Mouse (Mus musculus) liver, adult 2 months (tissue): ENCODE data around the gene Sdr42e1. TPM values are rescaled to one million over a fixed set of nuclear protein-coding genes. Genes with fewer than 3 reads are reported as not detected.

Source experiments
- DNase-seq: peaks from one replicate; pipeline ENCODE4 v3.0.0-alpha.2; 2011; ENCODE audit warnings: low read depth, low spot score; ENCODE audit errors: extremely low read depth
- H3K27ac ChIP-seq: fragments of 200-500 bp; replicated peaks from 2 replicates; pipeline ENCODE4 v1.5.1; 2012; ENCODE audit warnings: low read depth, mild to moderate bottlenecking, control low read depth, inconsistent platforms, low read length; ENCODE audit not compliant: insufficient read depth
- H3K27me3 ChIP-seq: fragments of 200-500 bp; 2 replicates; pipeline ENCODE4 v1.6.1; 2012; ENCODE audit warnings: mild to moderate bottlenecking, moderate library complexity, low read length, inconsistent platforms; ENCODE audit not compliant: control insufficient read depth, insufficient read depth
- H3K36me3 ChIP-seq: fragments of 200-500 bp; 2 replicates; pipeline ENCODE4 v1.6.1; 2012; ENCODE audit warnings: low read length, inconsistent platforms; ENCODE audit not compliant: control insufficient read depth, insufficient read depth
- H3K4me1 ChIP-seq: fragments of 200-500 bp; 2 replicates; pipeline ENCODE4 v1.6.1; 2011; ENCODE audit warnings: low read length; ENCODE audit not compliant: control insufficient read depth, insufficient read depth
- H3K4me3 ChIP-seq: fragments of 200-500 bp; 2 replicates; pipeline ENCODE4 v1.5.1; 2011; ENCODE audit warnings: low read depth, mild to moderate bottlenecking, control low read depth, low read length, moderate library complexity; ENCODE audit not compliant: insufficient read depth
- H3K79me2 ChIP-seq: fragments of 200-500 bp; 2 replicates; pipeline ENCODE4 v1.6.1; 2012; ENCODE audit warnings: inconsistent platforms, mild to moderate bottlenecking, low read length, moderate library complexity; ENCODE audit not compliant: control insufficient read depth, insufficient read depth
- H3K9ac ChIP-seq: fragments of 200-500 bp; 2 replicates; pipeline ENCODE4 v1.6.1; 2012; ENCODE audit warnings: low read depth, mild to moderate bottlenecking, control low read depth, inconsistent platforms, low read length
- CTCF ChIP-seq: fragments of 200-500 bp; IDR thresholded peaks from 2 replicates; pipeline ENCODE4 v1.5.1; 2011; ENCODE audit warnings: low read depth, low read length, control low read depth
- POLR2A ChIP-seq: fragments of 200-500 bp; IDR thresholded peaks from 2 replicates; pipeline ENCODE4 v1.6.1; 2011; ENCODE audit warnings: low read length, control low read depth; ENCODE audit not compliant: insufficient read depth; ENCODE audit errors: extremely low read depth
- WGBS: fragments of 180-500 bp; shearing (Covaris S2); methylation state at CpG from one replicate; pipeline ENCODE4 v1.1.7; 2018; 5-methylcytosine and 5-hydroxymethylcytosine counted together
- polyA plus RNA-seq: library from polyadenylated mRNA; depleted of rRNA; stranded (reverse); fragments of >200 nt; gene quantifications from 2 replicates; pipeline ENCODE4 v1.2.3, GENCODE M21; 2012
- total RNA-seq: library from RNA; depleted of rRNA; stranded (reverse); fragments of >200 nt; gene quantifications from 2 replicates; pipeline ENCODE4 v1.2.3, GENCODE M21; 2014

Sdr42e1 gene
- total and polyA plus RNA-seq, 2 experiments, result 77.6 to 131 TPM

GRCm38 (mm10) chr8:117692131-117692530 is 18.6 kb upstream of the Sdr42e1 start:
- DNase-seq, result peak; percentile 70
- Histone ChIP-seq H3K9ac (no peak overlapping the region), H3K79me2 (no peaks in the 10 kb centered on the region; the same call in 1 of the 2 replicates), H3K27me3 (no peaks in the 10 kb centered on the region), H3K4me1 (peaks cover 10% of the 10 kb centered on the region), H3K27ac (peak overlapping the region; percentile 22; the same call in 1 of the 2 replicates), H3K4me3 (no peak overlapping the region), H3K36me3 (no peaks in the 10 kb centered on the region)
- TF ChIP-seq POLR2A (no peak), CTCF (no peak)
- 45% methylated on average over 4 of the region's 4 CpGs for WGBS

- WGBS, result 63% methylated on average over 7 of the region's 7 CpGs
- no peak for DNase-seq
- no peaks in the 10 kb centered on the region; the same call in 1 of the 2 replicates for H3K79me2 ChIP-seq
- no peak overlapping the region for H3K9ac ChIP-seq
- H3K27me3 ChIP-seq, result no peaks in the 10 kb centered on the region
- no peak overlapping the region for H3K27ac ChIP-seq
- TF ChIP-seq POLR2A, result no peak
- TF ChIP-seq CTCF, result no peak
- H3K36me3 ChIP-seq, result no peaks in the 10 kb centered on the region
- peaks cover 8% of the 10 kb centered on the region for H3K4me1 ChIP-seq
- no peak overlapping the region for H3K4me3 ChIP-seq
Observed at GRCm38 (mm10) chr8:117687890-117688289, 14.4 kb upstream of the Sdr42e1 start.

DNA sequence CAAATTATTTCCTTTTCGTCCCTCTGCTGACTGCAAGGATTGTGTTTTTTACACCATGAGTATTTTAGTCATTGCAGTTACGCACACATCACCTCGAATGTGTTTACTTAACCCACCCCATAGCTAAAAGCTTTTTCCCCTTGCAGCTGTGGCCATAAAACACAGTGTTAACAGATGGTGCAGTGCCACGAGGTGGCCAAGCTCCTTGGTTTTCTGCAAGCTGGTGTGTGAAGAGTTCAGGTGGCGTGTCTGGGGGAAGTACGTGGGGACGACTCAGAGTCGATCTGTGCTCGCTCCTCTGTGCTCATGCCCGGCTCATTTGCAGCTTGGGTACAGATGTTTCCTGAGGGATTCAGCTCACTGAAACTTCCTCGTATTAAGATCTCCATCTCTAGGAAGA is 11.0 kb upstream of the Sdr42e1 start:
- no peaks in the 10 kb centered on the region for H3K79me2 ChIP-seq
- no peak overlapping the region for H3K9ac ChIP-seq
- no peaks in the 10 kb centered on the region for H3K36me3 ChIP-seq
- no peak overlapping the region for H3K27ac ChIP-seq
- no peak for DNase-seq
- 75% methylated on average over 11 of the region's 11 CpGs for WGBS
- H3K27me3 ChIP-seq, result no peaks in the 10 kb centered on the region
- peaks cover 4% of the 10 kb centered on the region for H3K4me1 ChIP-seq
- no peak overlapping the region for H3K4me3 ChIP-seq
- no peak for TF ChIP-seq CTCF
- TF ChIP-seq POLR2A, result no peak

DNA sequence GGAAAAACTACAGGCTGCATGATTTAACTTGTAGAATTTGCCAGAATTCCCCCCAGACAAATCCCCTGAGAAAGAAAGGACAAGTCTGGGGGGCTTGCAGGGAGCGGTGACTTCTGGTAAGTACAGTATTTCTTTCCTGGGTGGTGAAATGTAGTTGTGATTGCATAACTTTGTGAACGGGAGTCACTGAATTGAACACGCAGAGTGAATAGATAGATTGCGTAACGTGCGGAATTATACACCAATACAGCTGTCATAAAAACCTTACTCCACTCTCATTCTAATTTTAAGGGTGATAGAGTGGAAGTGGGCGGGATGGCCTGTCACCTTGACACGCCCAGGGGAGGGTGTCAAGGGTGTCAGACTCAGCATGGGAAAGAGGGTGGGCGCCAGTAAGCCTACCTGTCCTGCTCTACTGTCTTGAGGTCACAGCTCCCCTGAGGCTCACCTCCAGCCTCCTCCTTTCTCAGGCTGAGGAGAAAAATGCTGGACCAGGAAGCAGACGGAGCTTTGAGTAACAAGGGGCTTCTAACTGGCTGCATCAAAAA is 10.5 kb upstream of the Sdr42e1 start:
- H3K27ac ChIP-seq, result peak overlapping the region; percentile 57; the same call in 1 of the 2 replicates
- DNase-seq, result peak; percentile 87
- peaks cover 4% of the 10 kb centered on the region for H3K4me1 ChIP-seq
- H3K4me3 ChIP-seq, result no peak overlapping the region
- 50% methylated on average over 10 of the region's 10 CpGs for WGBS
- no peaks in the 10 kb centered on the region for H3K36me3 ChIP-seq
- H3K27me3 ChIP-seq, result no peaks in the 10 kb centered on the region
- TF ChIP-seq POLR2A (no peak), CTCF (no peak)
- no peaks in the 10 kb centered on the region for H3K79me2 ChIP-seq
- no peak overlapping the region for H3K9ac ChIP-seq

DNA sequence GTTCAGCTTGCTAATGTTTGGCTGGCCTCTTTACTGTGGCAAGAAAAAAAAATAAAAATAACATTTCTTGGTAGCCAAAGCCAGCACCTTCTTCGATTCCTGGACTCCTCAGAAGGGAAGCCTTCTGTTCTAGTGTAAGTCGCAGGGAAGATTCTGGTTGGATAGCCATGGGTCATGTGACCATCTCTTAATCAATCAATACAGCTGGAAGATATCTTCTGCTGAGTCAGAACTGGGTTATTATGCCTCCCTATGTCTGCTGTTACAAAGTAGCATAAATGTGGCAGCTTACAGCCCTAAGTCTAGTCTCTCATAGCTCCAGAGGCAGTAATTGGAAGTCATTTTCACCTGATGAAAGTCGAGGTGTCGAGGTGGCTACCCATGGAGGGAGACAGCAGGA is 5.2 kb upstream of the Sdr42e1 start:
- Histone ChIP-seq H3K79me2 (peaks cover 8% of the 10 kb centered on the region; the same call in 1 of the 2 replicates), H3K36me3 (no peaks in the 10 kb centered on the region), H3K27me3 (no peaks in the 10 kb centered on the region), H3K4me3 (no peak overlapping the region), H3K4me1 (peaks cover 17% of the 10 kb centered on the region), H3K27ac (peak overlapping the region; percentile 46), H3K9ac (no peak overlapping the region)
- peak; percentile 62 for DNase-seq
- TF ChIP-seq CTCF (no peak), POLR2A (no peak)
- 83% methylated on average over 4 of the region's 4 CpGs for WGBS

GRCm38 (mm10) chr8:117677011-117677410 is 3.5 kb upstream of the Sdr42e1 start:
- H3K9ac ChIP-seq, result peak overlapping the region; percentile 76
- peaks cover 21% of the 10 kb centered on the region for H3K4me1 ChIP-seq
- peak; percentile 92 for DNase-seq
- H3K4me3 ChIP-seq, result peak overlapping the region; percentile 22
- H3K27ac ChIP-seq, result peak overlapping the region; percentile 98
- 10% methylated on average over 8 of the region's 8 CpGs for WGBS
- H3K79me2 ChIP-seq, result peaks cover 15% of the 10 kb centered on the region; the same call in 1 of the 2 replicates
- TF ChIP-seq POLR2A (no peak), CTCF (no peak)
- no peaks in the 10 kb centered on the region for H3K36me3 ChIP-seq
- no peaks in the 10 kb centered on the region for H3K27me3 ChIP-seq
